Mouse (Mus musculus): ENCODE results near the gene Tpst1.

DNA sequence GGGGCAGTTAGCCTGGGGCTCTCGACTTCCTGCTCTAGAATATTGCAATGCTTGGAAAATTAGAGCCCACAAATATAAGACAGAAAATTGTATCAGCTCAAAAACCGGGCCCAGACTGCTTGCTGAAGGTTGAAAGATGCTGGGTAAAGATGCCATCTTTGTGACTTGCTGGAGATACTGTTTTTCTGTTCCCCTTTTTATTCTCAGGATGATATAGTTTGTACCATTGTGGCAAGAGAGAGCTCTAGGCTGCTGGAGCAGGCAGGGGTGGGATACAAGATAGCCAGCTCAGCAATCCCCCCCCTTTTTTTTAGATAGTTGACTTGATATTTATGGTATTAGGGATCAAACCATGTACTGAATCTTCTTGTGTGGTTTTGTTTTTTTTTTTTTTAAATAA is 81.2 kb downstream of the Tpst1 start:
- TF ChIP-seq CTCF (IDR thresholded peaks at IDR 0.05; ENCODE audit: extremely low read depth, insufficient read depth, insufficient read length, insufficient replicate concordance) (no peak), POLR2A (IDR thresholded peaks at IDR 0.05; ENCODE audit: low read depth, low read length) (no peak)

All from spleen, adult 2 months (tissue).